Mouse (Mus musculus) gastrocnemius, postnatal 14 days (tissue): ENCODE measurements around the gene Vsig10l. TPM values are rescaled to one million over a fixed set of nuclear protein-coding genes. Genes with fewer than 3 reads are reported as not detected.

Experiments
- DNase-seq: peaks from one replicate; pipeline ENCODE4 v3.0.0; 2021; ENCODE audit warnings: mixed read lengths
- intact Hi-C: fragments of 180-260 bp; cut with DNase I; formaldehyde crosslinking; loops from one replicate; pipeline ENCODE4 v1.15.1; 2025; ENCODE audit warnings: low total_unique reads
- microRNA-seq, 2 experiments: library from miRNA; unstranded; fragments of <30 nt; microRNA quantifications; one replicate each; pipeline ENCODE4 v1.2.0; 2021
- total RNA-seq, 2 experiments: library from RNA; stranded (reverse); gene quantifications; 2 replicates each; pipeline ENCODE4 v1.2.3; 2021

The Vsig10l gene
- total RNA-seq, 2 experiments from 2014 or later: 1.4 to 1.8 TPM

DNA sequence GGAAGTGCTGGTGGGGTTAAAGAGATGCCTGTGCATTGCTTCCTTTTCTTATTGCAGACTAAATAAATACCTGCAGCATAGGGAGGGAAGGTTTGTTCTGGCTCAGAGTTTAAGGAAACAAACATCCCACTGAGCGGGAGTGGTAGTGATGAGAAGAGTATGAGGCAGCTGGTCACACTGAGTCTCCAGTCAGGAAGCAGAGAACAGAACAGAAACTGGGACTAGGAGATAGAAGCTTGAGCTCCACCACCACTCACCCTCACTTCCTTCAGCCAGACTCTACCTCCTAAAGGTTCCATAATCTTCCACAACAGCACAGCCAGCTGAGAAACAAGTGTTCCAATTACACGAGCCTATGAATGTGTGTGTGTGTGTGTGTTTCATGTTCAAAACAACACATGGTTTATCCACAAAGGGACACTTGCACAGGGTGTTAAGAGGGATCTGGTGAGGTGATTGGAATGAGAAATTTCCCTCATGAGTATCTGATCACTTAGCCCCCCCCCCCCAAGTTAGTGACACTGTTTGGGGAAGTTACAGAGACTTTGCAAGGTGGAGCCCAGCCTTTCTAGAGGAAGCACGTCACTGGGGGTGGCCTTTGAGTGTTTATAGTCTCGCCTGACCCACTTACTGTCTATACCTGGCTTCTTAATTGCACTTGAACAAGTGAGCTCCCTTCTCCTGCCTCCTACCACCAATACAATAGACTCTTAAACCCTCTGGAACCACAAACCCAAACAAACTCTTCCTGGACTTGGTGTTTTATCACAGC is 48.9 kb downstream of the Vsig10l start:
- intact Hi-C loops: no loop called here
- no peak for DNase-seq

DNA sequence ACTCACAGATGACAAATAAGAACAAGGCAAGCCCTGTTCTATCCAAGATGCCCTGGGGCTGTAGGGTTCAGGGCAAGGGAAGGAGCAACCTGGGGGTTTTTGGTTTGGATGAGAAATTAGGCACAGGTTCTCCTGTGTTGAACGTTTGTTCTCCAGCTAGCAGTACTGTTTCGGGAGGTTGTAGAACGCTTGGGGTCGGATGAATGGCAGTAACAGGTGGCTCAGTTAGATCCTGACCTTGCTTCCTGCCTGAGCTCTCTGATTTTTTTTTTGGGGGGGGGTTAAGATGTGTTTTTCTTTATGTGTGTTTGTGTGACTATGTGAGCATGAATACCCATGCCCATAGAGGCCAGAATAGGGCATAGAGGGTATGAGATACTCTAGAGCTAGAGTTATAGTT is 49.6 kb downstream of the Vsig10l start:
- intact Hi-C loops: no loop called here
- no peak for DNase-seq

DNA sequence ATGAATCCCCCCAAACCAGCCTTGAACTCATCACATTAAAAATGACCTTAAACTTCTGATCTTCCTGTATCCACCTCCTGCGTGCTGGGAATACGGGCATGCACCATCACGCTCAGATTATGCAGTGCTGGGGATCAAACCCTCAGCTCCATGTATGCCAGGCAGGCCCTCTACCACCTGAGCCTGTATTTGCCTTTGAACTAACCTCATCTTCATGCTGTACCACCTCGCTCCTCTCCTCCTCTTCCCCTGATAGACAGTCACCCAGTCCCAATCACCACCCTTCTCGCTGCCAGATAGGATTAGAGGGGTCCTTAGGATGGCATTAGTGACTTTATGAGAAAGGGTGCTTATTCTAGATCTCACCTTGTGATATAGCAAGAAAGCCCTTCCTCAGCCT is 52.1 kb downstream of the Vsig10l start:
- no peak for DNase-seq

DNA sequence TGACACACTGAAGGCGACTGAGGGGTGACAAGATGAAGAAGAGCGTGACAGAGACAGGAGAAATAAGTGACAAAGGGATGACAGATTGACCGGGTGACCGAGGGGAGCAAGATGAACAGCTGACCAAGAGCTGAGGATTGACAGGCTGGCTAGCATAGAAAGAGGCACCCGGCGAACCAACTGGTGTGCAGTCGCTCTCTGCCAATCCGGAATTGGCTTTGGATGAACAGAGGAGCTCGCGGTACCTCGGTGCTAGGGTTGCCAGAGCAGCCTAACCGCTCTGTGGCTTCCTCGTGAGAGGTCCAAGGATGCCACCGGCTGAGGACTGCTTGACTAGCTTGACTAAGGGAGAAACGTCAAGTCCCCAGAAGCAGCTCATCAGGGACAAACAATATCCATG is 55.4 kb downstream of the Vsig10l start:
- intact Hi-C loops: no loop called here
- no peak for DNase-seq

More for the DNA sequence above, 52.1 kb downstream of the Vsig10l start:
- intact Hi-C loops: no loop called here

Small RNAs within 50 kb of the gene (microRNA-seq; reads per million reads assigned to microRNA genes)
- 2.5 to 3.5 reads per million in 2 experiments for gene Mir7051

Other genes with a start within 250 kb of the Vsig10l start
- gene Zfp715, start 149.9 kb upstream of the Vsig10l start, total RNA-seq: 1 to 10 TPM; 9.4 to 9.7 TPM
- gene Siglecf, start 111.8 kb upstream of the Vsig10l start, total RNA-seq: not detected
- gene Siglecg, start 54.9 kb upstream of the Vsig10l start, total RNA-seq: under 1 TPM in 1 of 2 experiments, not detected in 1; 0.08 TPM
- gene Lim2, start 35.5 kb upstream of the Vsig10l start, total RNA-seq: not detected
- not detected for gene Nkg7, start 26.1 kb upstream of the Vsig10l start, total RNA-seq
- gene Cldnd2, start 22.4 kb upstream of the Vsig10l start, total RNA-seq: not detected
- gene Etfb, start 19.1 kb upstream of the Vsig10l start, total RNA-seq: 100 to 1,000 TPM; 341 to 442 TPM
- gene Gm45233, start 19.0 kb upstream of the Vsig10l start, total RNA-seq: under 1 TPM in 1 of 2 experiments, not detected in 1; 0.80 TPM
- gene Iglon5, start 26.9 kb downstream of the Vsig10l start, total RNA-seq: under 1 TPM; 0.27 to 0.70 TPM
- not detected for gene 4931406B18Rik, start 42.8 kb downstream of the Vsig10l start, total RNA-seq
- 1 to 10 TPM; 1.7 to 2.1 TPM for gene Cd33, start 81.3 kb downstream of the Vsig10l start, total RNA-seq
- under 1 TPM; 0.64 to 0.88 TPM for gene Zfp658, start 99.1 kb downstream of the Vsig10l start, total RNA-seq
- 1 to 10 TPM; 3.7 to 5.6 TPM for gene Zfp719, start 116.5 kb downstream of the Vsig10l start, total RNA-seq
- not detected for gene Zfp819, start 144.0 kb downstream of the Vsig10l start, total RNA-seq
- gene Ceacam18, start 171.6 kb downstream of the Vsig10l start, total RNA-seq: not detected
- gene Siglece, start 197.0 kb downstream of the Vsig10l start, total RNA-seq: under 1 TPM; 0.78 to 0.80 TPM
- 1 to 10 TPM; 2.2 to 2.9 TPM for gene Ctu1, start 208.9 kb downstream of the Vsig10l start, total RNA-seq
- gene Klk14, start 227.3 kb downstream of the Vsig10l start, total RNA-seq: not detected
- gene Klk13, start 249.4 kb downstream of the Vsig10l start, total RNA-seq: not detected